Mouse (Mus musculus) ES-E14 (cell line): ENCODE measurements around the gene 4931406P16Rik.

ENCODE experiments used
- CHD2 ChIP-seq: IDR thresholded peaks from 2 replicates; pipeline ENCODE4 v1.6.1; 2014; ENCODE audit warnings: mild to moderate bottlenecking, low read depth, low read length, inconsistent platforms
- HCFC1 ChIP-seq: IDR thresholded peaks from 2 replicates; pipeline ENCODE4 v1.6.1; 2012; ENCODE audit warnings: low read length, inconsistent platforms, borderline replicate concordance; ENCODE audit not compliant: insufficient read depth
- ZC3H11A ChIP-seq: IDR thresholded peaks from 2 replicates; pipeline ENCODE4 v1.6.1; 2012; ENCODE audit warnings: low read depth, mild to moderate bottlenecking, inconsistent platforms, low read length, borderline replicate concordance

GRCm38 (mm10) chr7:34215481-34215880 is 97.9 kb downstream of the 4931406P16Rik start:
- TF ChIP-seq CHD2 = no peak
- TF ChIP-seq ZC3H11A = no peak
- no peak for TF ChIP-seq HCFC1
